16 mouse cellular contexts compared by ENCODE assay signal in the genomic region with DNA sequence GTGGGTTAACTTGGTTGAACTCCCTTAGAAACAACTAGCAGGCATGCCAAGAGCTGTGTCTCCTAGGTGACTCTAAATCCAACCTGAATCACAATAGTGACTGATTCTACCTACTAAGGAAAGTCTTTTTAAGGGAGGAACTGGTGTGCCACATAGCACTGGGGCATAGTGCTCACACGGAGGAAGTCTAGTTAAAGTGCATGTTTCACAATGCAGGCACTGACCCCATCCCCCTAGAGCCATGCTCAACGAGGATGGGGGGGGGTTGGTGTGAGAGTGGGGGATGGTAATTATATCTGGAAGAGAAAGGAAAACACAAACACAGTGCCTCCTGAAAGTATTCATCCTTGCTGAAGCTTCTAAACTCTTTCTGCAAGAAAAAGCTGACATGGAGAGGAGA.
A peak's percentile ranks its signal among the peaks of the same experiment; 100 is the strongest.
DNase-seq lines count a peak whose midpoint lies in the region; ATAC-seq and TF ChIP-seq lines count a peak whose summit lies in the region.
"Had no signal": no experiment of that assay in that cellular context is flagged by ENCODE, and none has a peak within 500 bp of the region (broad histone marks: within the 10 kb centered on the region; RNA-seq: fewer than 3 reads in every experiment).

No protein-coding gene starts in this region.

- H3K9me3 ChIP-seq in liver, embryonic 15.5 days (replicated peaks), result no peaks in the 10 kb centered on the region
- H3K9me3 ChIP-seq: limb, embryonic 13.5 days; neural tube, embryonic 13.5 days had no signal

- TF ChIP-seq CTCF in layer of hippocampus, adult 2 months (conservative IDR thresholded peaks at IDR 0.05), result no peak
- no peak for TF ChIP-seq CTCF in cortical plate, adult 2 months (IDR thresholded peaks at IDR 0.05; ENCODE audit: extremely low read depth, insufficient read depth, low read length)

- H3K27me3 ChIP-seq in liver, embryonic 15.5 days, result no peaks in the 10 kb centered on the region
- H3K27me3 ChIP-seq: limb, embryonic 13.5 days; neural tube, embryonic 13.5 days had no signal

- DNase-seq in layer of hippocampus, adult 2 months (ENCODE audit: low spot score in 2 of 2), result no peak
- DNase-seq in layer of hippocampus, postnatal 10 days (ENCODE audit: low spot score in 2 of 2), result no peak
- DNase-seq in retina, postnatal 1 day, result no peak
- DNase-seq: cerebellum, adult 11-12 months; cerebellum, postnatal 25 days; gastrocnemius, postnatal 10 days; heart, adult 2 months; lung, embryonic 14.5 days; right cerebral cortex, postnatal 14 days; thymus, postnatal 4 days had no signal

- H3K4me1 ChIP-seq in cortical plate, adult 2 months (ENCODE audit: control insufficient read depth, insufficient read depth, low read length), result no peaks in the 10 kb centered on the region; the same call in 1 of the 2 replicates
- peaks cover 48% of the 10 kb centered on the region for H3K4me1 ChIP-seq in liver, embryonic 15.5 days (replicated peaks)

- H3K4me3 ChIP-seq in layer of hippocampus, adult 2 months, result no peak overlapping the region
- no peak overlapping the region for H3K4me3 ChIP-seq in cortical plate, adult 2 months (ENCODE audit: insufficient read depth, low read length)
- H3K4me3 ChIP-seq in liver, embryonic 15.5 days (replicated peaks), result no peak overlapping the region
- H3K4me3 ChIP-seq: heart, adult 2 months; limb, embryonic 13.5 days; neural tube, embryonic 13.5 days had no signal

- 13% methylated on average over 2 of the region's 2 CpGs for WGBS in liver, embryonic 15.5 days (ENCODE audit: insufficient replicate concordance)

- ATAC-seq in granulocyte monocyte progenitor cell, adult 5-6 weeks (replicated peaks; ENCODE audit: poor library complexity, severe bottlenecking), result peak; percentile 53
- no peak for ATAC-seq in liver, embryonic 15.5 days (ENCODE audit: insufficient read depth)
- no peak for ATAC-seq in erythroblast, adult 5-6 weeks (replicated peaks; ENCODE audit: low FRiP score, poor library complexity, severe bottlenecking)

- no peak for TF ChIP-seq POLR2A in cortical plate, adult 2 months (IDR thresholded peaks at IDR 0.05; ENCODE audit: extremely low read depth, insufficient read depth, low read length)

- peak overlapping the region; percentile 25; the same call in 1 of the 2 replicates for H3K27ac ChIP-seq in layer of hippocampus, adult 2 months
- H3K27ac ChIP-seq in cortical plate, adult 2 months (ENCODE audit: insufficient read depth, low read length), result peak overlapping the region; percentile 34; the same call in 1 of the 2 replicates
- peak overlapping the region; percentile 12; the same call in 1 of the 2 replicates for H3K27ac ChIP-seq in liver, embryonic 15.5 days (replicated peaks)
- H3K27ac ChIP-seq: heart, adult 2 months; limb, embryonic 13.5 days had no signal

- H3K9ac ChIP-seq in liver, embryonic 15.5 days, result no peak overlapping the region
- H3K9ac ChIP-seq: limb, embryonic 13.5 days; lung, embryonic 14.5 days; neural tube, embryonic 13.5 days had no signal

- H3K4me2 ChIP-seq in liver, embryonic 15.5 days, result no peak overlapping the region
- H3K4me2 ChIP-seq: limb, embryonic 13.5 days; lung, embryonic 14.5 days; neural tube, embryonic 13.5 days had no signal

- no peaks in the 10 kb centered on the region for H3K36me3 ChIP-seq in liver, embryonic 15.5 days (replicated peaks)
